Mouse (Mus musculus): ENCODE results near the gene Igfbp6.

Igfbp6 gene

DNA sequence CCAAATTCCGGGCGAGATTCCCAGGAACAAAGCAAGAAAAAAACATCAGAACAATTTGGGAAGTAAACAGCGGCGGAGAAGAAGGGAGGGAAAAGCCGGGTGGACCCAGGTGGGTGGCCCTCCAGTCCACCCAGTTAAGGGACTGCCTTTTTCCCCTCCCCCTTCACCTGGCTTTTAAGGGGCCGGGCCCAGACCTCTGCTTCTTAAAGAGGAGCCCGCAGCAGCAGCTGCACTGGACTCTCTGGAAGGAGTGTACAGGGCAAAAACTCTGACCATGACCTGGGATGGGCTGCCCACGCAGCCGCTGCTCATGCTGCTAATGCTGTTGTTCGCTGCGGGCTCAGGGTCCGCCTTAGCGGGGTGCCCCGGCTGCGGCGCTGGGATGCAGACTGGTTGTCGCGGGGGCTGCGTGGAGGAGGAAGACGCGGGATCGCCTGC is at the start of gene Igfbp6:
TSS of gene Igfbp6 (plus strand) at position 89 of the 438 bp plus-strand sequence.
- no peak for DNase-seq (ENCODE audit: low read depth, low spot score)

DNA sequence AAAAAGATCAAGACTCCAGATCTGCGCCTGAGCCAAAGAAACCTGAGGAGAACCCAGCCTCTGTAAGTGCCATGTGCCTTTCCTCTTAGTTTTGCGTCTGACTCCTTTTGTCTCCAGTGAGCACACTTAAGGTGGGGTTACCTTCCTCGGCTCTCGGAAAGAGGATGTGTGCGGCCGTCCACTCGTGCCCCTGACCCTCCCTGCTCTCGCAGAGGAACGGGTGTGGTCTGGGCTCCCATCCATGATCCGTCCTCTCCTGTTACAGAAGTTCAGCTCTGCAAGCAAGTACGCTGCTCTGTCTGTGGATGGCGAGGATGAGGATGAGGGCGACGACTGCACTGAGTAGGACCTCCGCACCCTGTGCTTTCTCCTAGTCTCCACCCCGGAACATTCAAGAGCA is 49.2 kb upstream of the Igfbp6 start:
- DNase-seq (ENCODE audit: low read depth, low spot score), result no peak

DNA sequence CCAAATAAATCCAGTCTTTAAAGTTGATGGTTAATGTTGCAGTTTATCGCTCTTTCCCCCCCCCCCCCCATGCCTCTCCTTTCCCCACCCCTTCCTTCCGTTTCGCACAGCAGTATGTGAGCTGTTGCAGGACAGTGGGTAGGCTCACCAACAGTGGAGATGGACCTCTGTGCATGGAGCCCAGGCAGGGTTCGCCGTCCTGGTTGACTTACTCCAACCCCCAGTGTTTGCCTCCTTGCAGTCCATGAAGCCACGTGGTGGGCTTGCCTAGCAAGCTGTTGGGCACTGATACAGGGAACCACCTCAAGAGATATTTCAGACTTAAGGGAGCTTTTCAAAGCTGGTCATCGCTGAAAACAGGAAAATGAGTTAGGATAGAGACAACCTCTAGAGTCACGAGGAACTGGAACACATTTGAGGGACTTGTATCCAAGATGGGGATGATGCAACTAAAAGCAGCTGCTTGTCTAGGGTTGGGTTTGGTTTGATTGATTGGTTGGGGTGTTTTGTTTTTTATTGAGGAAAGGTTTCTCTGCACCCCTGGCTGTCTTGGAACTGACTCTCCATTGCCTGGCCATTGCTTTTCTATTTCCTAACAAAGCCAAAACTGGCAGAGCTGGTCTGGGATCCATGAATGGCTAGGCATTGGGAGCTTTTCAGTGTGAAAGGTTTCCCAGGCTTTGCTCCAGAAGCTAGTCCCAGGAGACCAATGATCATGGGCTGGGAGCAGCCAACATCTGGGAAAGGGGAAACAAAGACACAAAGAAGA is 46.8 kb upstream of the Igfbp6 start:
- no peak for DNase-seq (ENCODE audit: low read depth, low spot score)

DNA sequence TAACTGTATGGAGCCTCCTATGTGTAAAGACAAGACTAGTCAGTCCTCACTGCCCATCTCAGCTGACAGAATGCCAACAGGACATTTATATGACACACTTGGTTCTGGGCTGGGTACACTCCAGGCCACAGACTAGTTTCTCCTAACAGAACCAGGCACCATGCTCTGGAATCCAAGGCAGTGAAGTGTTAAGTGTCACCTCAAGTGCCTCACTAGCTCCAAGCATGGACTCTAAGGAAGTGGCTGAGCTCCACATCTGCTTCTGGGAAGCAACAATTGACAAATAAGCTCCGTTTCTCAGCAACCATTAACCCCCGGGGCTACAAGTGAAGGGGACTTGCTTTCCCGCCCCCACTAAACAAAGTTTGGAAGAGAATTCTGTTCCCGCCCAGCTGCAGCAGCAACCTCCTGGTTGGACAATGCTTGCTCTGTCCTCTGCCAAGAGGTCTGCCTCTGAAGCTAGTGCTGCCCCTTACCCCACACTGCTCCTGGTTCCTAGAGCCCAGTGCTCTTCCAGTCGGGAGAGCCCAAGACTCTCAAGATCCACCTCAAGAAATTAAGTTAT is 46.1 kb upstream of the Igfbp6 start:
- DNase-seq (ENCODE audit: low read depth, low spot score), result no peak

DNA sequence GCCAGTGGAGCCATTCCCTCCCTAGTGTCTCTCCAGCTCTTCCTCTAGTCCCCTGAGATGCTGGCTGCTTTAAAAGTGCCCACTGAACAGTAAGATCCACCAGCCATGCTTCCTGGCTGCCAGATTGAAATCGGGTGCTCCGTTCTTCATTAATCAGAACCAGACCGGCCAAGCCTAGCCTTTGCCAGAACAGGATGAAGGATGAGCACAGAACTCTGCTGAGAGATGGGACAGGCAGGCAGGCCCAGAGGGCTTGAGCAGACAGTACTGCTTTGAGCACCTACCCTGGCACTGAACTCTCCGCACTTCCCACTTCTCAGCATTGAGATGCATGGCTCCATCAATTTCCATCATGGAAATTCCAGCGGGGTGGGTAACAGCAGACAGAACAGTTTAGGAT is 44.9 kb upstream of the Igfbp6 start:
- DNase-seq (ENCODE audit: low read depth, low spot score), result no peak

DNA sequence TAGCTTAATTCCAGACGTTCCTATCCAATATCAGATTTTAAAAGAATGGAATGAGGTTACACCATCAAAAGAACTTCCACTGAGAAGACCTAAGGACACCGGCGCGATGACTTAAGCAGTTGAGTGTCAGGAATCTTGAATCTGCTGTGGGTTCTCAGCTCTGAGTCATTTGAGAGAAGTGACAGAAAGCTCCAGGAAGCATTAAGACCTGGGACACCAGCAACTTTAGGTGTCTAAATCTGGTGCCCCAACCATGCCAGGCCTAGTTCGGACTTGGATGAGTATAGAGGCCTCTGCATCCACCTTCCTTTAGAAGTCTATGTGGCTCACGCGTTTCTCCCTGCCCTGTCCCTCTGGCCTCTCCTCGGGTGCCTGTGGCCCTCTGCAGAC is 44.4 kb upstream of the Igfbp6 start:
- no peak for DNase-seq (ENCODE audit: low read depth, low spot score)

DNA sequence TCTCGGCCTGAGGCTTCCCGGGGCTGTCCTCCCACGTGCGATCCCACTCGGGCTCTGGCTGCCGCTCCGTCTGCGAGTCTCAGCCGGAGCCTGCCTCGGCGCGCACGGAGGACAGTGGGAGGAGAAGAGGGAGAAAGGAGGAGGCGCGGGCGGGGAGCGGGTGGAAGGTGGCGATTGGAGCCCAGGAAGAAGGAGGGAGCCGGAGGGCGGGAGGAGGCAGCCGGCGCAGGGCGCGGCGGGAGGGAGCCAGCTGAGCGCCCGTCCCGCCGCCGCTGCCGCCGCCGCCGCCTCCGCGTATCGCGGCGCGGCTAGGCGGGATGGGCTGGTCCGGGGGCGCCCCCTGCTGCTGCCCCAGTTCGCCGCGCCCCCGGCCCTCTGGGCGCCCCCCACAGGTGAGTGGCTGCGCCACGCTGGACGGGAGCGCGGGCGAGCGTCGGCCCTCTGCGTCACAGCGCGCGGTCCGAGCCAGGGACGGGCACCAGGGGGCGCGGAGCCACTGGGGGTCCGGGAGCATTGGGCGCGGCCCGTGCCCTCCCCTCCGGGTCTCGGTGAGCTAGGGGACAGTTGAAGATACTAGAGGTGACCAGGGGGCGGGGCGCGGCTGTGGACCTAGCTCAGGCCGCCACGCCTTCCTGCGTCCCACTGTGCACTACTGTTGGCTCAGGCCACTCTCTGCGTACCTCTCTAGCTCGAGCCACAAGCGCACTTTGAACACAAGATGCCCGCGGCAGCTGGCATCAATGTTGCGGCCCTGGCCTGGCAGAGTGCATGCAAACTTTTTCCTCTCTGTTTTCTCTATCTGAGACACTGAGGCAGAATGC is 43.8 kb upstream of the Igfbp6 start, which contains the start of gene Tns2:
TSS of gene Tns2 (plus strand) at position 253 of the 821 bp plus-strand sequence.
- no peak for DNase-seq (ENCODE audit: low read depth, low spot score)

DNA sequence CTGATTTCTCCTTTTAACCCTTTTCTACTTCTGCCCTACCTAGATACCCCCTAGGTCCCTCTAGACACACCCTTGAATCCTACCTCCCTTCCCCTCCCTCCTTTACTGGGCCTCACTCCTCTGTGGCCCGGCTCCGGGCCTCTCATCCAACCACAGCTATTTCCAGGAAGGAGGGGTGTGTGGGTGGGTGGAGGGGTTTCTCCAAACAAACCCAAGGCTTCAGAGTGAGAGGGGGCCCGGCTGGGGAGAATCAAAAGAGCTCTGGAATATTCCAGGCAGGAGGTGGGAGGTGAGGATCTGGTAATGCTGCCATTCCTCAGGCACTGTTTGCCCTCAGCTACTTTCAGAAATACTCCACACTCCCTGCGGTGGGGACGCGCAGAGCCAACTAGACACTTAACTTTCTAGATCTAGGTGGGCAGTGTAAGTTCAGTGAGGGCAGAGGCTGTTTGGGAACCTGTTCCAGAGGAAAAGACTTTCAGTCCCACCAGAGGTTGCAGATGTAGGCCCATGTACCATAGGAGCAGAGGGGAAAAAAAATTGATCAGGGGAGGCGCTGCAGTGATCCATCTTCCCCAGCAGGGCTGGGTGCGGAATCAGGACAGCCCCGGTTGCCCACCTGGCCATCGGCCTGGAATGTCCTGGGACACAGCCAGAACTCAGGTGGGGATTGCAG is 43.0 kb upstream of the Igfbp6 start:
- DNase-seq (ENCODE audit: low read depth, low spot score), result no peak

DNA sequence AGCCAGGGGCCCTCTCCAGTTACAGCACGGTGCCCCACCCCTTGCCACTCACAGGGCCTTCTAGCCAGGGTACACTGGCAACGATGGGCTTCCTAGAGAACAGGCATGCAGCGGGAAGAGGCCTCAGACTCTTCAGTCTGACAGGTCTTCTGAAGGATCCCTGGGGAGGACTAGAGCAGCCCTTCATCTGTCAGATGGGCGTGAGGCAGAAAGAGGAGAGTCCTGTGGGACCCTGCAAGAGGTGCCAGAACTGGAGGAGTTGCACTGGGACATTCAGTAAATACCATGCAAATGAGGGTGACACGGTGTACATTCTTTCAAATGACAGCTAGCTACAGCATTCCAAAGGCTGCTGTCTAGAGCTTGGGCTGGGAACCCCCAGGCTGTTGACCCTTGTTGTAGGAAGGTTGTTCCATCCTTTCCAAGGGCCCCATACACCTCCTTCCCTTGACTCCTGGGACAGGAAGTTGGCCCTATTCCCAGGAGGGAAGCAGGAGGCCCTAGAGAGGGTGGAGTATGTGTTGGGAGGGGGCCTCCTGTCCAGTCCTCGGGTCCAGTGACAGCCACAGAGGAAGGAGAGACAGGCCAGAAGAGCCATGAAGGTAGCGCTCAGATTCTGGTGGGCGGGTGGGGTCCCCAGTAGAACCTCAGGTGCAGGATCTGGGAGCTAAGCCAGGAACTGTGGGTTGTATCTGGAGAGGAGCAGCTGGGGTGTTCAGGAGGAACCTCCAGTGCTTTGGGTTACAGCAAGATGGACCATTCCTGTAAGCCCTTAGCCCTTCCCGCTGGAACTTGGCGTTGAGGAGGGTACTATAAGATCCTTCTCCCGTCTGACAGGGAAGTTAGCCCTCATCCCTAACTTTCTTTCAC is 42.3 kb upstream of the Igfbp6 start:
- DNase-seq (ENCODE audit: low read depth, low spot score), result no peak

DNA sequence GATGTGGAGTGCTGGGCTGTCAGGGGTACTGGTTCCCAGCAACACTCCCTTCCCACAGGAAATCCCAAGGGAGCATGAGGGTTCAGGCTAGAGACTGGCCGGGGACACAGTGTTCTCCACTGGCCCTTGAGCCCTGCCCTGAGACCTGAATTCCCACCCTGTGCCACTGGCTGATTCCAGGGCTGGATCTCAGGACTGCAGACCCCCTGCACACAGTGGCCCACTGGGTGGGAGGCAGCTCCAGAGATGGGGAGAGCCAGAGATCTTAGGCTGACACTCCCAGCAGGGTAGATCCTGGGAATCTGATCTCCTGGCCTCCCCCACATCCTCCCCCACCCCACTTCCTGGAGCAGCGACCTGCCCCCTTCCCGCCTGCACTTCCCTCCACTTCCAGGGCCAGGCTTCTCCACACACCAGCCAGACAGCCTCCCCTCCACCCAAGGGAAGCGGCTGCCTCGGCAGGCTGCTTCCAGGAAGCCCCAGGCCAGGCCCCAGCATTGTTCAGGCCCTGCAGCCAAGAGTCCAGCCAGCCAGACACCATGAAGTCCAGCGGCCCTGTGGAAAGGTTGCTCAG is 41.5 kb upstream of the Igfbp6 start:
- no peak for DNase-seq (ENCODE audit: low read depth, low spot score)

DNA sequence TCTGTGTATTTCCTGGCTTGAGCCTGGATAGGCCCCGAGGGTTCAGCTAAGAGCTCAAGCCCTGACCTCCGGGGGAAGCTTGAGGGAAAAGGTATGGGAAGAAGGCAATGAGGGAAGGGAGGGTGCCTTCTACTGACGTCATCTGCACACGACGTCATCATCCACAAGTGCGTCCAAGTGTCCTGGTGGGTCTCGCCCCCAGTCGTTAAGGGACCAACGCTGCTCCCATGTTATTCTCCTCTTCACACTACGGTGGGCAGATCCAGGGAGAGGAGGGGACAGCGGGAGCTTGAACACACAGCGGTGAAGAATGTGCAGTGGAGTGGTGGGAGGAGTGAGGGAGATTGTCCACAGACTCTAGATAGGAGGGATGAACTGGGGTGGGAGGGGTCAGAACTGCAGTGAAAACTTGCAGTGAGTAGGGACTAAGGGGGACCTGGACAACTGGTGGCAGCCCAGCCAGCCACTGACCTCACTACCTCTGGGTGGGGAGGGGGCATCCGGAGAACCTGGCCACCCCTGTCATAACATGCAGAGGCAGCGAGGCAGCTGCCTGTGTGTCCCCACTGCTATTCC is 40.7 kb upstream of the Igfbp6 start:
- DNase-seq (ENCODE audit: low read depth, low spot score), result no peak

DNA sequence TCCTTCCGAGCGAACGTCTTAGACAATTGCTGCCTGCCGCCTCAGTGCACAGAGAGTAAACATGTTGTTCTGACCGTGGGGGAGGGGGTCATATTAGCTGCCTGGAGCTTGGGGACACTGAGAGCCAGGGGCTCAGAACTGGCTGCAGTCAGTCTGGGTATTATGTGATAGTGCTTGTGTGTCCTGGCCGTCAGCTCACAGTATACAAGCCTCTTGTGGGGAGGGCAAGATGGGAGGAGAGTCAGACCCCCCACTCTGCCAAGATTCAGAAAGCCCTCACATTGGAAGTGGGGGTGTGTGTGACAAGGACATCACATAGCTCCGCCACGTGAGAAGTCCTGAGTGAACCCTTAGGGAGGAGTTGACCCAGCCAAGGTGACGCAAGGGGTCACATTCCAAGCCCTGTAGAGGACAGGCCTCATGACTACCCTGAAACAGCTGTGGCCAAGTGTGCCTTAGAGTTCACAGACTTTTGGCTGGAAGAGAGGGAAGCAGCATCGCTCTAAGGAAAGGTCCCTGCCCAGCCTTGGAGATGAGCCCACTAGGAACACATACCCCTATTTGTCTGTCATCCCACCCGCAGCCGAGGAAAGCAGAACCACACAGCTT is 40.1 kb upstream of the Igfbp6 start:
- no peak for DNase-seq (ENCODE audit: low read depth, low spot score)

DNA sequence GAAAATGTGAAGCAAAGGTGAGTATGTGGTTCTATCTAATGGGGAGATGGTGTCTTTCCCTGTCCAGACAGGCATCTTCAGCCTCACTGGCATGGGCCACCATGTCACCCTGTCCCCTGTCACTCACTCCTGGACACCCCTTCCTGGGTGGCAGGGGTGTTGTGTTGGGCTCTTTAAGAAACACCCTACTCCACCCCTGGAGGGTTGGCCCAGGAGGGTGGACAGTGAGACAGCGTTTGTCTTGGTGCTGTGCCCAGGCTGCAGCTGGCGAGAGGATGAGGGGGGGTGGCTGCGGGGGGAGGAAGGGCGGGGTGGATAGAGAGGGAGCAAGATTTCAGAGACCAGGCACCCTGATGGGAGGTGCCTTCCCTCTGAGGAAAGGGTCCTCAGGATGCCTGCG is 38.8 kb upstream of the Igfbp6 start:
- DNase-seq (ENCODE audit: low read depth, low spot score), result no peak

DNA sequence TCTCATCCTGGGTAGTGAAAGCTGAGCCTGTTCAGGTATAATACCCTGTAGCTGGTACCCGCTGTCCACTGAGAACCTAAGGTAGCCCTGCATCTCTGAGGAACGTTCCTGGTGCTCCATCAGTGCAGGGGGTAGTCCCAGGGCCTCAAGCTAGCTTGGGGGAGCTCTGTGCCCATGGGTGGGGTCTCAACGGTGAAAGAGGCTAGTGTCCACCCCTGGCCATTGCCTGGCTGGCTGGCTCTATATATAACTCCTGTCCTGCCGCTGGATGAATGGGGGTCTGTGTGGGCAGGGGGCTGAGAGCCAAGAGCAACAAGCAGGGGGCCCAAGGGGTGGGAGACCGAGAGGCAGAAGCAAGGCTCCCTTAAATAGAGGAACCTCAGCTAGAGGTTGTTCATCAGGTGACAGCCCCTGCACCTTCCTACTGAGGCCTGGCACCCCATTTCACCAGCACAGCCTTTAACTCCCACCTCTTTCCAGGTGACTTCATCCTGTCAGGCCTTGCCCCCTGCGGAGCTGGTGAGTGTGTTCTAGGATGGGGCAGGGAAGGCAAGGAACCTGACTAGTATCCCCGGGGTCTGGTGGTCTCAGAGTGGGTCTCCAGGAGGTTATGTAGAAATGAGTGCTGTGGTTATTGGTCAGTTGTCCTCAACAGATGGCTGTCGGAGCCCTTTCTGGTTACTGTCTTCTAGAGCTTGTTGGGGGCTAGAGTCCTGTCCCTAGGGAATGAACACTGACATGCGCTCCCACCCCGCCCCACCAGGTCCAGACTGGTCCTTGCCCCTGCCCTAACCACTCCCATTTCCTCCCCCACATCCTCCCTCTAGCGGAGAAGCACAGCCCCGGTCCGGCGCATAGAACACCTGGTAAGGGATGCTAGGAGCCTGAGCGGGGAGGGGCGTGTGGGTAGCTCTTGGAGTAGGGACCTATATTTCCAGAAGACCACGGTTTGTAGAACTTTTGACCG is 38.1 kb upstream of the Igfbp6 start:
- peak; percentile 31 for DNase-seq (ENCODE audit: low read depth, low spot score)

DNA sequence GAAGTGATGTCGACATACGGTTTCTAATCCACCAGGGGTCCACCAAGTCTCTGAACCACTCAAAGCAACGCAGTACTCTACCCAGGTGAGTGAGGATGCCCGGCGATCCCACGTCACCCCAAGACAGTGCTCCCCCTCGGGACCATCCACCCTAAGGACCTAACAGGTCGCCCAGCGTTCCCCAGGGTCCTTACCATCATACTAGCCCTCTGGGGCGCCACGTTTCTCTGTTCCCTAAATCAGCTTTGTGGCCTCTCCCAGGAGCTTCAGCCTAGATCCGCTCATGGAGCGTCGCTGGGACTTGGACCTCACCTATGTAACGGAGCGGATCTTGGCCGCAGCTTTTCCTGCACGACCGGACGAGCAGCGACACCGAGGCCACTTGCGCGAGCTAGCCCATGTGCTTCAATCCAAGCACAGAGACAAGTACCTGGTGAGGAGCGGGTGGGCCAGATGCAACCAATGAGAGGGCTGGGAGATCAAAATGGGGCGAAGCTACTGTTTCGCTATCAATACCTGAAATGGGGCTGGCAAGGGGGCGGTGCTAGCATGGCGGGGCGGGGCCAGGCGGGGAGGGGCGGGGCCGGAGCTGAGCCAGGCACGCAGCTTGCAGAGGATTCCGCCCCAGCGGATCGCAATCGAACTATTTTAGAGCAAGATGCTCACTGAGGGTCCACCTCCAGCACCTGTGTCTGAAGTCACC is 37.3 kb upstream of the Igfbp6 start:
- DNase-seq (ENCODE audit: low read depth, low spot score), result peak; percentile 29

DNA sequence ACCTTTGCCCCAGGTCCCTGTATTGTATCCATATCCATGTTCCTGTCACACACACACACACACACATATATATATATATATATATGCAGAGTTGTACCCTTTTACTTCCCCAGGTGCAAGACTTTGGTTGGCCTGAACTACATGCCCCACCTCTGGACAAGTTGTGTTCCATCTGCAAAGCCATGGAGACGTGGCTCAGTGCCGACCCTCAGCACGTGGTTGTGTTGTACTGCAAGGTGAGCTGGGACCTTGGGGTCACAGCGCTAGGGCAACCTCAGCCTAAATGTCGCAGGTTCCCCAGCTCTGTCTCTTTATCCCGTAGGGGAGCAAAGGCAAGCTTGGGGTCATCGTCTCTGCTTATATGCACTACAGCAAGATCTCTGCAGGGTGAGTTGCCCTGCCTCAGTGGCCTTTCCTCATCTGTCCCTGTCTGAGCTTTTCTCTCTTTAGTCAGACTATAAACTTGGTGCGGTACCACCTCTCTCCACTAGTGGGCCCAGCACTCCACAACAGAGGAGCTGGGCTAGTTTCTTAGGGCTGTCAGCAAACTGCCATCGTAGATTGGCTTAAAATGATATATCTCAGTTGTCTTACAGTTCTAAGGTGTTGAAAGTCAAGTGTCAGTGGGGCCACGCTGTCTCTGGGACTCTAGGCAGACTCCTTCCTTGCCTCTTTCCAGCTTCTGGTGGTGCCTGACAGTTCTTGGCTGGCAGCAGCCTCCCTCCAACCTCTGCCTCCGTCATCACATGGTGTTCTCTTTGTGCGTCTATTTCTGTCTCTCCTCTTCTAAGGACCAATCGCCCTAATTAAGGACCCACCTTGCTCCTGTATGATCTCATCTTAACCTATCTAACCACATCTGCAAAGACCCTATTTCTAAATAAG is 36.2 kb upstream of the Igfbp6 start:
- DNase-seq (ENCODE audit: low read depth, low spot score), result peak; percentile 45
